In genomic region chr10:116655891-116656290, GRCm38 (mm10) we compare ENCODE assay signal across 23 mouse cellular contexts.
DNase-seq lines count a peak whose midpoint lies in the region; ATAC-seq and TF ChIP-seq lines count a peak whose summit lies in the region.
"Had no signal": no experiment of that assay in that cellular context is flagged by ENCODE, and none has a peak within 500 bp of the region (broad histone marks: within the 10 kb centered on the region; RNA-seq: fewer than 3 reads in every experiment).

No protein-coding gene starts in this region.

- WGBS in heart, embryonic 12.5 days = 66% methylated on average over 7 of the region's 7 CpGs
- WGBS in midbrain, embryonic 14.5 days = 61% methylated on average over 7 of the region's 7 CpGs
- WGBS in midbrain, postnatal 0 days = 54% methylated on average over 7 of the region's 7 CpGs
- 71% methylated on average over 7 of the region's 7 CpGs for WGBS in hindbrain, embryonic 16.5 days
- WGBS in intestine, embryonic 15.5 days = 56% methylated on average over 7 of the region's 7 CpGs

- dilution Hi-C loops in CH12.LX (cut with MboI; ENCODE audit: extremely low pct_ligation_motif_present, extremely low pct_unique_long_range_greater_than_20kb, low sequenced_read_pairs) = no loop called here

- H3K36me3 ChIP-seq in heart, embryonic 12.5 days = no peaks in the 10 kb centered on the region
- no peaks in the 10 kb centered on the region for H3K36me3 ChIP-seq in midbrain, embryonic 14.5 days (ENCODE audit: control insufficient read depth, insufficient read depth, low read length)
- H3K36me3 ChIP-seq in midbrain, postnatal 0 days (ENCODE audit: insufficient read depth, low read length) = no peaks in the 10 kb centered on the region
- peaks cover 0 to 2% of the 10 kb centered on the region in 2 experiments for H3K36me3 ChIP-seq in CH12.LX (replicated peaks in 1 of 2; ENCODE audit: control insufficient read depth in 1 of 2, insufficient read depth in 1 of 2, low read length in 1 of 2)
- H3K36me3 ChIP-seq in hindbrain, embryonic 16.5 days (ENCODE audit: control insufficient read depth, insufficient read depth, low read length) = no peaks in the 10 kb centered on the region
- H3K36me3 ChIP-seq in intestine, embryonic 15.5 days = no peaks in the 10 kb centered on the region
- H3K36me3 ChIP-seq: heart, embryonic 10.5 days; heart, embryonic 15.5 days; hindbrain, embryonic 10.5 days had no signal

- no peak for ATAC-seq in heart, embryonic 12.5 days (ENCODE audit: insufficient number of reproducible peaks, low FRiP score)
- no peak for ATAC-seq in midbrain, embryonic 14.5 days (ENCODE audit: low FRiP score, low TSS enrichment)
- ATAC-seq in midbrain, postnatal 0 days (ENCODE audit: low FRiP score) = no peak
- ATAC-seq in hindbrain, embryonic 16.5 days = no peak
- ATAC-seq in intestine, embryonic 15.5 days = no peak
- ATAC-seq: forebrain, embryonic 13.5 days; forebrain, postnatal 0 days had no signal

- no peak overlapping the region for H3K4me2 ChIP-seq in heart, embryonic 12.5 days
- H3K4me2 ChIP-seq in midbrain, embryonic 14.5 days (ENCODE audit: low read length) = peak overlapping the region; percentile 22; the same call in 1 of the 2 replicates
- no peak overlapping the region for H3K4me2 ChIP-seq in midbrain, postnatal 0 days (ENCODE audit: low read depth, low read length, poor library complexity, severe bottlenecking)
- H3K4me2 ChIP-seq in CH12.LX (ENCODE audit: insufficient read depth, low read depth, poor library complexity, severe bottlenecking) = peak overlapping the region; percentile 65
- no peak overlapping the region for H3K4me2 ChIP-seq in hindbrain, embryonic 16.5 days (ENCODE audit: low read length)
- no peak overlapping the region for H3K4me2 ChIP-seq in intestine, embryonic 15.5 days (replicated peaks)
- H3K4me2 ChIP-seq: forebrain, embryonic 13.5 days; heart, embryonic 15.5 days; hindbrain, embryonic 14.5 days had no signal

- no peak overlapping the region for H3K9ac ChIP-seq in heart, embryonic 12.5 days
- no peak overlapping the region for H3K9ac ChIP-seq in midbrain, embryonic 14.5 days (replicated peaks; ENCODE audit: low read length)
- H3K9ac ChIP-seq in midbrain, postnatal 0 days (replicated peaks; ENCODE audit: low read length, poor library complexity, severe bottlenecking) = no peak overlapping the region
- H3K9ac ChIP-seq in CH12.LX (ENCODE audit: insufficient read depth, low read depth) = peak overlapping the region; percentile 45
- H3K9ac ChIP-seq in hindbrain, embryonic 16.5 days (ENCODE audit: low read depth, low read length) = no peak overlapping the region
- no peak overlapping the region for H3K9ac ChIP-seq in intestine, embryonic 15.5 days
- H3K9ac ChIP-seq: forebrain, embryonic 13.5 days; forebrain, postnatal 0 days; heart, embryonic 15.5 days; hindbrain, embryonic 14.5 days had no signal

- no peak for TF ChIP-seq CTCF in midbrain, postnatal 0 days (IDR thresholded peaks at IDR 0.05)
- TF ChIP-seq CTCF in CH12.LX (conservative IDR thresholded peaks at IDR 0.05 in 1 of 2, IDR thresholded peaks at IDR 0.05 in 1 of 2; ENCODE audit: low read depth in 2 of 2, low read length in 2 of 2) = no peak

- no peak for TF ChIP-seq EP300 in CH12.LX (IDR thresholded peaks at IDR 0.05; ENCODE audit: low read length)

- TF ChIP-seq POLR2A in CH12.LX (IDR thresholded peaks at IDR 0.05; ENCODE audit: low read depth, low read length) = no peak

- no peak overlapping the region for H3K27ac ChIP-seq in heart, embryonic 12.5 days (ENCODE audit: poor library complexity, severe bottlenecking)
- H3K27ac ChIP-seq in midbrain, embryonic 14.5 days (replicated peaks; ENCODE audit: low read depth, low read length) = no peak overlapping the region
- H3K27ac ChIP-seq in midbrain, postnatal 0 days (ENCODE audit: low read depth, low read length) = no peak overlapping the region
- peak overlapping the region; percentile 58 for H3K27ac ChIP-seq in CH12.LX (ENCODE audit: insufficient read depth, low read depth)
- no peak overlapping the region for H3K27ac ChIP-seq in hindbrain, embryonic 16.5 days (ENCODE audit: low read depth, low read length)
- no peak overlapping the region for H3K27ac ChIP-seq in intestine, embryonic 15.5 days
- H3K27ac ChIP-seq: forebrain, embryonic 13.5 days; gastrocnemius, adult 2 months; heart, embryonic 10.5 days; heart, embryonic 15.5 days; hindbrain, embryonic 10.5 days; hindbrain, embryonic 14.5 days had no signal

- in situ Hi-C loops in CH12.LX (cut with MboI; ENCODE audit: low pct_ligation_motif_present, low pct_unique_long_range_greater_than_20kb, low sequenced_read_pairs) = no loop called here

- peak; percentile 22 for DNase-seq in heart, adult 11 months
- DNase-seq in midbrain, embryonic 14.5 days = no peak
- no peak for DNase-seq in midbrain, postnatal 0 days (ENCODE audit: low spot score)
- no peak for DNase-seq in CH12.LX (ENCODE audit: extremely low read depth)
- DNase-seq: adrenal gland, adult 2 months; adrenal gland, postnatal 36 days; cerebellum, adult 11 months; cerebellum, adult 8-10 months; cerebellum, postnatal 25 days; forebrain, postnatal 0 days; gastrocnemius, adult 2 months; gastrocnemius, postnatal 25 days; heart, adult 18-20 months; heart, postnatal 14 days; kidney, adult 18-20 months had no signal

- H3K4me1 ChIP-seq in heart, embryonic 12.5 days (replicated peaks) = no peaks in the 10 kb centered on the region
- peaks cover 6% of the 10 kb centered on the region; the same call in 1 of the 2 replicates for H3K4me1 ChIP-seq in midbrain, embryonic 14.5 days (ENCODE audit: control insufficient read depth, insufficient read depth, low read length)
- H3K4me1 ChIP-seq in midbrain, postnatal 0 days (ENCODE audit: insufficient read depth, low read length) = no peaks in the 10 kb centered on the region
- peaks cover 6 to 24% of the 10 kb centered on the region in 2 experiments for H3K4me1 ChIP-seq in CH12.LX (ENCODE audit: control insufficient read depth in 1 of 2, insufficient read depth in 2 of 2)
- no peaks in the 10 kb centered on the region for H3K4me1 ChIP-seq in hindbrain, embryonic 16.5 days (ENCODE audit: control insufficient read depth, insufficient read depth, low read depth, low read length)
- no peaks in the 10 kb centered on the region for H3K4me1 ChIP-seq in intestine, embryonic 15.5 days (replicated peaks)
- H3K4me1 ChIP-seq: forebrain, embryonic 13.5 days; heart, embryonic 10.5 days; heart, embryonic 15.5 days; hindbrain, embryonic 10.5 days had no signal

- H3K79me2 ChIP-seq in CH12.LX (replicated peaks; ENCODE audit: control insufficient read depth, extremely low read depth, insufficient read depth, poor library complexity, severe bottlenecking) = no peaks in the 10 kb centered on the region

- H3K4me3 ChIP-seq in heart, embryonic 12.5 days = no peak overlapping the region
- H3K4me3 ChIP-seq in midbrain, embryonic 14.5 days (replicated peaks; ENCODE audit: low read depth, low read length) = no peak overlapping the region
- no peak overlapping the region for H3K4me3 ChIP-seq in midbrain, postnatal 0 days (ENCODE audit: low read depth, low read length)
- peak overlapping the region; percentile 17 to 34 (median 22) for H3K4me3 ChIP-seq in CH12.LX (replicated peaks in 1 of 3; ENCODE audit: low read depth in 2 of 3, low read length in 2 of 3, poor library complexity in 1 of 3)
- no peak overlapping the region for H3K4me3 ChIP-seq in hindbrain, embryonic 16.5 days (ENCODE audit: low read length)
- H3K4me3 ChIP-seq in intestine, embryonic 15.5 days (replicated peaks) = no peak overlapping the region
- H3K4me3 ChIP-seq: forebrain, embryonic 13.5 days; gastrocnemius, adult 2 months; heart, embryonic 10.5 days; heart, embryonic 15.5 days; hindbrain, embryonic 10.5 days had no signal

- H3K9me3 ChIP-seq in heart, embryonic 12.5 days (replicated peaks) = peaks cover 3% of the 10 kb centered on the region
- H3K9me3 ChIP-seq in midbrain, embryonic 14.5 days (ENCODE audit: control insufficient read depth, low read length) = no peaks in the 10 kb centered on the region
- H3K9me3 ChIP-seq in midbrain, postnatal 0 days (ENCODE audit: low read length) = no peaks in the 10 kb centered on the region
- H3K9me3 ChIP-seq in CH12.LX (replicated peaks; ENCODE audit: low read length) = peaks cover 12% of the 10 kb centered on the region
- H3K9me3 ChIP-seq in hindbrain, embryonic 16.5 days (ENCODE audit: control insufficient read depth, low read length) = no peaks in the 10 kb centered on the region
- no peaks in the 10 kb centered on the region for H3K9me3 ChIP-seq in intestine, embryonic 15.5 days
- H3K9me3 ChIP-seq: forebrain, embryonic 13.5 days; heart, embryonic 10.5 days; heart, embryonic 15.5 days; hindbrain, embryonic 10.5 days had no signal

- TF ChIP-seq RAD21 in CH12.LX (IDR thresholded peaks at IDR 0.05; ENCODE audit: low read depth, low read length) = no peak

- no peaks in the 10 kb centered on the region for H3K27me3 ChIP-seq in heart, embryonic 12.5 days (replicated peaks)
- H3K27me3 ChIP-seq in midbrain, embryonic 14.5 days (ENCODE audit: control insufficient read depth, insufficient read depth, low read length) = no peaks in the 10 kb centered on the region
- no peaks in the 10 kb centered on the region for H3K27me3 ChIP-seq in midbrain, postnatal 0 days (ENCODE audit: insufficient read depth, low read length)
- no peaks in the 10 kb centered on the region for H3K27me3 ChIP-seq in CH12.LX (replicated peaks)
- H3K27me3 ChIP-seq in hindbrain, embryonic 16.5 days (replicated peaks; ENCODE audit: control insufficient read depth, insufficient read depth, low read length) = no peaks in the 10 kb centered on the region
- H3K27me3 ChIP-seq in intestine, embryonic 15.5 days (replicated peaks) = no peaks in the 10 kb centered on the region
- H3K27me3 ChIP-seq: forebrain, embryonic 13.5 days; heart, embryonic 15.5 days had no signal

TF ChIP-seq in CH12.LX, 34 proteins besides CTCF, POLR2A, EP300 and RAD21:
- TF ChIP-seq TBP (conservative IDR thresholded peaks at IDR 0.05; ENCODE audit: low read depth, low read length) = no peak
- TF ChIP-seq ZKSCAN1 (IDR thresholded peaks at IDR 0.05; ENCODE audit: borderline replicate concordance, low read depth, low read length) = no peak
- TF ChIP-seq SIN3A (IDR thresholded peaks at IDR 0.05; ENCODE audit: low read length) = no peak
- TF ChIP-seq ELF1 (IDR thresholded peaks at IDR 0.05; ENCODE audit: low read depth, low read length) = no peak
- no peak for TF ChIP-seq UBTF (IDR thresholded peaks at IDR 0.05; ENCODE audit: low read depth, low read length)
- no peak for TF ChIP-seq USF2 (conservative IDR thresholded peaks at IDR 0.05; ENCODE audit: low read depth, low read length)
- TF ChIP-seq SMC3 (IDR thresholded peaks at IDR 0.05; ENCODE audit: low read depth, low read length) = no peak

Comparison
In these comparisons a context has a peak if more than half of its experiments do, and no peak if none do; other contexts are left out.
1. H3K4me2 ChIP-seq: peak in midbrain, embryonic 14.5 days (single experiment) and CH12.LX (single experiment); none in heart, embryonic 12.5 days (single experiment), midbrain, postnatal 0 days (single experiment), hindbrain, embryonic 16.5 days (single experiment) and intestine, embryonic 15.5 days (single experiment).
2. H3K4me3 ChIP-seq: peak in CH12.LX (3 of 3); none in heart, embryonic 12.5 days (single experiment), midbrain, embryonic 14.5 days (single experiment), midbrain, postnatal 0 days (single experiment), hindbrain, embryonic 16.5 days (single experiment) and intestine, embryonic 15.5 days (single experiment).